Mouse (Mus musculus) forebrain, embryonic 13.5 days (tissue): Measurements from ENCODE around the gene Gm20388. TPM values are rescaled to one million over a fixed set of nuclear protein-coding genes. Genes with fewer than 3 reads are reported as not detected.

Source experiments
- ATAC-seq: fragments of 200-750 bp; cut with Nextera tagmentation; 2 replicates; pipeline ENCODE4 v1.8.0; 2017
- H3K27ac ChIP-seq: fragments of 300-500 bp; sonication (generic); 2 replicates; pipeline ENCODE4 v1.5.1; 2015; ENCODE audit warnings: inconsistent platforms, mild to moderate bottlenecking, moderate library complexity
- H3K27me3 ChIP-seq: fragments of 300-500 bp; sonication (generic); 2 replicates; pipeline ENCODE4 v1.6.1; 2015; ENCODE audit warnings: mild to moderate bottlenecking, inconsistent platforms
- H3K36me3 ChIP-seq: fragments of 300-500 bp; sonication (generic); 2 replicates; pipeline ENCODE4 v1.6.1; 2015; ENCODE audit warnings: mild to moderate bottlenecking, inconsistent platforms; ENCODE audit not compliant: poor library complexity, severe bottlenecking
- H3K4me1 ChIP-seq: fragments of 300-500 bp; sonication (generic); 2 replicates; pipeline ENCODE4 v1.6.1; 2015; ENCODE audit warnings: inconsistent platforms
- H3K4me2 ChIP-seq: fragments of 300-500 bp; sonication (generic); 2 replicates; pipeline ENCODE4 v1.6.1; 2015; ENCODE audit warnings: inconsistent platforms, mild to moderate bottlenecking, moderate library complexity
- H3K4me3 ChIP-seq: fragments of 300-500 bp; sonication (generic); 2 replicates; pipeline ENCODE4 v1.5.1; 2015; ENCODE audit warnings: mild to moderate bottlenecking, inconsistent platforms
- H3K9ac ChIP-seq: fragments of 300-500 bp; sonication (generic); 2 replicates; pipeline ENCODE4 v1.6.1; 2015; ENCODE audit warnings: mild to moderate bottlenecking, inconsistent platforms
- H3K9me3 ChIP-seq: fragments of 300-500 bp; sonication (generic); replicated peaks from 2 replicates; pipeline ENCODE4 v1.6.1; 2016; ENCODE audit warnings: inconsistent platforms
- WGBS: fragments of 180-500 bp; shearing (Covaris S2); methylation state at CpG from one replicate; pipeline ENCODE4 v1.1.7; 2015; 5-methylcytosine and 5-hydroxymethylcytosine counted together
- polyA plus RNA-seq: library from polyadenylated mRNA; unstranded; fragments of >200 nt; fragmentation: Nextera tagmentation; extraction: Ambion mirVana; gene quantifications from 2 replicates; pipeline ENCODE4 v1.2.1, GENCODE M21; 2015

Gm20388 gene
- polyA plus RNA-seq, 1 experiment from 2014 or later: 5.6 TPM

DNA sequence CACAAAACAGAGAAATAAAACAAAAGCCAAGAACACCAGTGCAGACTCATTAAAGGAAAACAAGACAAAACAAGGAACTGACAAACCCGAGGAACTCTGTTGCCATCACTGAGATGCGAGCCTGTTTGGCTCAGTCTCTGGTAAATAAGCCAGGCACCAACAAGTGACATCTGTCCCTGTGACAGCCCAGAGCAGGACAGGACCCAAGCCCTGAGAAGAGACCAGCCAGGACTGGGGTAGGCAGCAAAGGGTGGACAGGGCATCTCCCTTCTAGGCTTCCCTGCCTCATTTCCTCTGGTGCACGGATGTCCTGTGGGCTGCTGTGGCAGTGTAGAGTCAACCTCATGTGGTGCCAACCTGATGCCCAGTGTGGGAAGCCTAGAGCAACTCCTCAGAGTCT, 2752.5 kb downstream of the Gm20388 start:
- Histone ChIP-seq H3K9ac (no peak overlapping the region), H3K4me2 (no peak overlapping the region), H3K27me3 (peaks cover 10% of the 10 kb centered on the region; the same call in 1 of the 2 replicates), H3K36me3 (no peaks in the 10 kb centered on the region), H3K27ac (no peak overlapping the region), H3K4me1 (peaks cover 70% of the 10 kb centered on the region), H3K9me3 (no peaks in the 10 kb centered on the region; the same call in 1 of the 2 replicates), H3K4me3 (no peak overlapping the region)
- no peak for ATAC-seq
- WGBS: 73% methylated on average over 3 of the region's 3 CpGs

- Histone ChIP-seq H3K9ac (no peak overlapping the region), H3K36me3 (no peaks in the 10 kb centered on the region), H3K27me3 (peaks cover 10% of the 10 kb centered on the region; the same call in 1 of the 2 replicates), H3K9me3 (no peaks in the 10 kb centered on the region; the same call in 1 of the 2 replicates), H3K4me1 (peaks cover 71% of the 10 kb centered on the region), H3K27ac (no peak overlapping the region), H3K4me3 (no peak overlapping the region), H3K4me2 (no peak overlapping the region)
- ATAC-seq: no peak
- 81% methylated on average over 5 of the region's 5 CpGs for WGBS
These were observed 2753.0 kb downstream of the Gm20388 start for GRCm38 (mm10) chr8:122663670-122664069.

GRCm38 (mm10) chr8:122665221-122665620, 2754.6 kb downstream of the Gm20388 start:
- Histone ChIP-seq H3K36me3 (no peaks in the 10 kb centered on the region), H3K4me2 (peak overlapping the region; percentile 33; the same call in 1 of the 2 replicates), H3K4me3 (no peak overlapping the region), H3K4me1 (peaks cover 80% of the 10 kb centered on the region), H3K27me3 (peaks cover 20% of the 10 kb centered on the region; the same call in 1 of the 2 replicates), H3K27ac (peak overlapping the region; percentile 79), H3K9ac (no peak overlapping the region), H3K9me3 (no peaks in the 10 kb centered on the region; the same call in 1 of the 2 replicates)
- 40% methylated on average over 8 of the region's 8 CpGs for WGBS
- ATAC-seq: peak; percentile 57

- Histone ChIP-seq H3K4me3 (no peak overlapping the region), H3K36me3 (no peaks in the 10 kb centered on the region), H3K4me2 (peak overlapping the region; percentile 33; the same call in 1 of the 2 replicates), H3K9me3 (no peaks in the 10 kb centered on the region), H3K27me3 (peaks cover 26% of the 10 kb centered on the region), H3K4me1 (peaks cover 83% of the 10 kb centered on the region), H3K9ac (no peak overlapping the region), H3K27ac (peak overlapping the region; percentile 79)
- 55% methylated on average over 12 of the region's 14 CpGs for WGBS
- peak; percentile 79 for ATAC-seq
These were observed 2755.2 kb downstream of the Gm20388 start for GRCm38 (mm10) chr8:122665667-122666316.

DNA sequence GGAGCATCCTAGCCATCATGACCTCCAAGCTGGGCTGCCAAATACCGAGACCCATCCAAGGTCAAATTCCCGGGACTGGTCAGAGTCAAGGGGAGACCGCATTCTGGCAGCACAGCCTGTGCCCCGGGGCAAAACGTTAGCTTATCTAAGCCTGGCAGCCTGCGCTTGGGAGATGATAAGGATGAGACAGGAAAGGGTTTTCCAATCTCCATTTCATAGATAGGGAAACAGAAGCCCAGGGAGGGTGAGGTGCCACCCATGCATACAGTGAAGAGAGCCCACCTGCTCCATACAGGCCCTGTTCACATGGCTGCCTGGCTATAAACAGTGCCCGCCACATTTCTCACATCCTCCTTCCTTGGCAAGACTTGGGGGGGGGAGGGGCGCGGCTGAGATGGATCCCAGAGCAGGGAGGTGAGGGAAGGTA, 2755.7 kb downstream of the Gm20388 start:
- Histone ChIP-seq H3K9ac (peak overlapping the region; percentile 16; the same call in 1 of the 2 replicates), H3K4me1 (peaks cover 83% of the 10 kb centered on the region), H3K4me3 (no peak overlapping the region), H3K9me3 (no peaks in the 10 kb centered on the region), H3K27ac (peak overlapping the region; percentile 59), H3K36me3 (no peaks in the 10 kb centered on the region), H3K4me2 (peak overlapping the region; percentile 25; the same call in 1 of the 2 replicates), H3K27me3 (peaks cover 32% of the 10 kb centered on the region)
- WGBS: 72% methylated on average over 9 of the region's 9 CpGs
- no peak for ATAC-seq

- H3K27ac ChIP-seq: peak overlapping the region; percentile 59
- no peak for ATAC-seq
- H3K4me3 ChIP-seq: no peak overlapping the region
- H3K9ac ChIP-seq: peak overlapping the region; percentile 16; the same call in 1 of the 2 replicates
- 62% methylated on average over 12 of the region's 12 CpGs for WGBS
- H3K4me1 ChIP-seq: peaks cover 83% of the 10 kb centered on the region
- peaks cover 37% of the 10 kb centered on the region for H3K27me3 ChIP-seq
- peak overlapping the region; percentile 25; the same call in 1 of the 2 replicates for H3K4me2 ChIP-seq
- no peaks in the 10 kb centered on the region for H3K9me3 ChIP-seq
- H3K36me3 ChIP-seq: no peaks in the 10 kb centered on the region
These were observed 2756.2 kb downstream of the Gm20388 start for GRCm38 (mm10) chr8:122666827-122667226.

DNA sequence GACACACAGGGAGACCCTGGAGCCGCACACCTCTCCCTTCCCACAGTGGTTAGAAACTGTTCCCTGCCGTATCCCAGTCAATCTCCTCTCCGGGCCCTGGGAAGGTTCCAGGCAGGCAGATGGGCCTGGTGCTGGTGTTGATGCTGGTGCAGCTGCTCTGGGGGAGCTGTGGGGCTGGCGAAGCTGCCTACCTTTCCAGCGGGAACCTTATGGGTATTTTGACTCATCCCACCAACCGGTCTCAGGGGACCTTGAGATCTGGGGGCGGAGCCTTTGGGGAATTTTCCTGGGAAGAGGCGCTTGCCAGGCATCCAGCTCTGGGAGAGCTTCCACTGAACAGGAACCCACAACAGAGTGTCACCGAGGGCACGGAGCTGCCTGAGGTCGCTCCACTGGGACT, 2757.2 kb downstream of the Gm20388 start:
- no peak for ATAC-seq
- H3K9me3 ChIP-seq: no peaks in the 10 kb centered on the region
- H3K4me3 ChIP-seq: no peak overlapping the region
- peaks cover 82% of the 10 kb centered on the region for H3K4me1 ChIP-seq
- H3K36me3 ChIP-seq: no peaks in the 10 kb centered on the region
- no peak overlapping the region for H3K9ac ChIP-seq
- H3K4me2 ChIP-seq: no peak overlapping the region
- H3K27ac ChIP-seq: no peak overlapping the region
- peaks cover 43% of the 10 kb centered on the region for H3K27me3 ChIP-seq
- WGBS: 75% methylated on average over 11 of the region's 11 CpGs

GRCm38 (mm10) chr8:122669370-122669769, 2758.7 kb downstream of the Gm20388 start:
- H3K9ac ChIP-seq: no peak overlapping the region
- no peak overlapping the region for H3K4me2 ChIP-seq
- ATAC-seq: no peak
- no peaks in the 10 kb centered on the region for H3K9me3 ChIP-seq
- H3K4me3 ChIP-seq: no peak overlapping the region
- H3K36me3 ChIP-seq: no peaks in the 10 kb centered on the region
- peaks cover 52% of the 10 kb centered on the region for H3K27me3 ChIP-seq
- 13% methylated on average over 5 of the region's 5 CpGs for WGBS
- peaks cover 83% of the 10 kb centered on the region for H3K4me1 ChIP-seq
- H3K27ac ChIP-seq: no peak overlapping the region

DNA sequence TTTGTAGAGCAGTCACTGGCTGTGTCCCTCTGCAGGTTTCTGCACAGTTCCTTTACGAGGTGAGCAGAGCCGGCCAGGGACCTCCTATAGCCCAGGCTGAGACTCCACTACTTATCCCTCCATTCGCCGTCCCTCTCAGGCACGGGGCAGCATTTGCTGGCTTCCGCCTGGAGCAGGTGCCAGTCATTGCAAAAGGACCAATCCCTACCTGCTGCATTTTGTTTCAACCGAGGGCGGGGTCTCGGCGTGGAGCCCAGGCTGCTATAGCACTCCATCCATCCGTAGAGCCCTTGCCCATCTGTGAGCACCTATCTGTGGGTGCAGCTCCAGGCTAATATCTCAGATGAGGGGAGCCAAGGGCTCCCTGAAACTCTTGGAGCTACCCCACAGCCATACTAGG, 2759.4 kb downstream of the Gm20388 start:
- 15% methylated on average over 11 of the region's 11 CpGs for WGBS
- Histone ChIP-seq H3K36me3 (no peaks in the 10 kb centered on the region), H3K27me3 (peaks cover 57% of the 10 kb centered on the region), H3K9me3 (no peaks in the 10 kb centered on the region), H3K4me3 (no peak overlapping the region), H3K4me2 (peak overlapping the region; percentile 25; the same call in 1 of the 2 replicates), H3K27ac (no peak overlapping the region), H3K4me1 (peaks cover 83% of the 10 kb centered on the region), H3K9ac (no peak overlapping the region)
- ATAC-seq: no peak

DNA sequence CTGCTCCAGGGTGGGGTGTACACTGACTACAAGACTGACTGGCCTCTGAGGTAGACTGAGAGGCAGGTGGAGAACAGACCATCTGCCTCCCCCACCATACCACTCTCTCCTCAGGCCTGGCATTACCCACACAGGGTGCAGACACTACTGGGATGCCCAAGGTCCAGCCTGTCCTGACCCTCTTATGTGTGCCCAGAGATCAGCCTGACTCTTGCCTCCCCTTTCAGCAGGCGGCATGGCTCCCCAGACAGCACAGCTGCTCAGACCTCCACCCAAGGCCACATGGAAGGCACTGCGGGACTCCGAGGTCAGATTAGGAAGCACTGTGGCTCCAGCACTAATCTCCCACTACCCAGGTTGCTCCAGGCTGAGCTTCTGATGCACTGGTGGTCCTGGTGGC, 2760.1 kb downstream of the Gm20388 start:
- Histone ChIP-seq H3K4me3 (no peak overlapping the region), H3K9ac (peak overlapping the region; percentile 43), H3K36me3 (no peaks in the 10 kb centered on the region), H3K4me1 (peaks cover 83% of the 10 kb centered on the region), H3K27ac (no peak overlapping the region), H3K27me3 (peaks cover 65% of the 10 kb centered on the region), H3K9me3 (no peaks in the 10 kb centered on the region), H3K4me2 (peak overlapping the region; percentile 25; the same call in 1 of the 2 replicates)
- no peak for ATAC-seq
- 51% methylated on average over 3 of the region's 3 CpGs for WGBS

DNA sequence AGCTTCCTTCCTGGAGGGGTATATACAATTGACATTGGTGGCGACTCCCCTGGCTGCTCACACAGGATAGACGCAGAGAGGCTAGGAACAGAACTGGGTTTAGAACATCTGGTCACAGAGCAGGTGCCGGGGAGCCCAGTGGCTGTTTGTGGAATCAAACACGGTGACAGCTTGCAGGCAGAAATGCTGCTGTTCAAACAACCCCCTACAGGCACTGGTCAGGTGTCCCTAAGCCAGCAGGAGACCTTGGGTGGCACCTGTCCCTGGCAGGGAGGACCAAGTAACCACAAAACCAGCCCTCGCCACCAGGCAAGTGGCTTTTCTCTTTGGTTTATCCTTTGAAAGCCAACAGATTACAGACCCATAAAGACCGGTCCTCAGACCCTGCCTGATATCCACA, 2761.3 kb downstream of the Gm20388 start:
- Histone ChIP-seq H3K27ac (no peak overlapping the region), H3K4me3 (no peak overlapping the region), H3K9ac (no peak overlapping the region), H3K4me1 (peaks cover 83% of the 10 kb centered on the region), H3K27me3 (peaks cover 76% of the 10 kb centered on the region), H3K4me2 (no peak overlapping the region), H3K9me3 (no peaks in the 10 kb centered on the region), H3K36me3 (no peaks in the 10 kb centered on the region)
- WGBS: 80% methylated on average over 6 of the region's 6 CpGs
- no peak for ATAC-seq

DNA sequence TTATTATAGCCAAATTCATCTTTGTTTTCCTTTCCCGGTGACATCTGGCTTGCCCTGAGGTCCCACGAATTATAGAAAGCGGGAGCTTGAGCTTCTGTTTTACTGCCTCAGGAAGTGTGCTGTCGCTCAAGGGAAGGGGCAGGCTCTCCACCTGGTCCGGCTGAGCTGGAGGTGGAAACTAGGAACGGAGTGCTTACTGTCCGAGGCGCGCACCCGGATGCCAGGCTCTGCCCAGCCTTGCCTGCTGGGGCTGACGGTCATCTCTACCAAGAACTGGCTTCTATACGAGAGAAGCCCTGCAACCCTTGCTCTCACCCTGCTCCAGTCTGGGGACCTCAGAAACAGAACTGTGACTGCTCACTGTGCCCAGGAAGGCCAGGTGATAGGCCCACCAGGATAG, 2763.3 kb downstream of the Gm20388 start:
- peak overlapping the region; percentile 21; the same call in 1 of the 2 replicates for H3K9ac ChIP-seq
- no peak overlapping the region for H3K4me3 ChIP-seq
- no peak overlapping the region; the same call in 1 of the 2 replicates for H3K4me2 ChIP-seq
- H3K4me1 ChIP-seq: peaks cover 85% of the 10 kb centered on the region
- no peak for ATAC-seq
- H3K27ac ChIP-seq: no peak overlapping the region
- no peaks in the 10 kb centered on the region for H3K9me3 ChIP-seq
- peaks cover 93% of the 10 kb centered on the region for H3K27me3 ChIP-seq
- WGBS: 84% methylated on average over 12 of the region's 12 CpGs
- no peaks in the 10 kb centered on the region for H3K36me3 ChIP-seq
